Comparison of ENCODE assay signal across 8 mouse cellular contexts in the genomic region with DNA sequence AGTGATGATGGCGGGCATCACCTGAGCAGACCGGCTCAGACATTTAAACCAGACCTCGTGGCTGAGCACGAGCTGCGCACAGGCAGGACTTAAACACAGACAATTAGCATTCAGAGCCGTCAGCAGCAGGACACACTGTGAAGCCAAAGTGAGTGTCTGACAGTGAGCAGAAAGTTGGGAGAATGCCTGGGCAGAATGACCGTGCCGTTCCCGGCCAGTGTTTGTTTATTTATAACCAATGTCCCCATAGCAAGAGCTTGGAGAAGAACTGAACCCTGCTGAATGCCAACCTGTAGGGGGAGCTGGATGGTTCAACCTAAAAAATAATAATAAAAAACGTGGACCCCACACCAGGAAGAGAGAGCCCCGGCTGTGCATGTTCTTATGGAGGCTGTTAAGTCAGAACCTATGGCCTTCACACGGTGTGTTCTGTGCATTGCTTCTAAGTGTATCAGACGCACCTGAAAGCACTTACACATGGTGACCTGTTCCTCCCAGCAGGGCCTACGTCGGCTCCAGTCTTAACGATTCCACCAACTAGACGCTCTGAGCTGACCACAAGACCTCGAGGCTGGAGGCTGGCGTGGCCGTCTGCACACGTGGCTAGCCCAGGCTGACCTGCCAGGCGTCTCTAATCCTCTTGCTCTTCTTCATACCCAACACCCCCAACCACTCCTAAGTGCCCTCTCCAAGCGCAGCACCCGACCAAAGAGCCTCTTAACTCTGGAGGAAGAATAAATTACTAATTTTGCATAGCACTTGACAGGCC. TPM values are rescaled to one million over a fixed set of nuclear protein-coding genes. Genes with fewer than 3 reads are reported as not detected.
DNase-seq lines count a peak whose midpoint lies in the region; ATAC-seq lines count a peak whose summit lies in the region.
"Had no signal": no experiment of that assay in that cellular context is flagged by ENCODE, and none has a peak within 500 bp of the region (broad histone marks: within the 10 kb centered on the region; RNA-seq: fewer than 3 reads in every experiment).

No protein-coding gene starts in this region.

- H3K4me3 ChIP-seq in heart, embryonic 15.5 days, result no peak overlapping the region
- H3K4me3 ChIP-seq: midbrain, embryonic 12.5 days had no signal

- peak overlapping the region; percentile 76 for H3K27ac ChIP-seq in heart, embryonic 15.5 days
- H3K27ac ChIP-seq: midbrain, embryonic 12.5 days had no signal

- H3K4me2 ChIP-seq in heart, embryonic 15.5 days, result no peak overlapping the region
- H3K4me2 ChIP-seq: midbrain, embryonic 12.5 days had no signal

- no peak overlapping the region for H3K9ac ChIP-seq in heart, embryonic 15.5 days
- H3K9ac ChIP-seq: midbrain, embryonic 12.5 days had no signal

- peak; percentile 74 to 84 for DNase-seq in right cerebral cortex, postnatal 10 days (ENCODE audit: low spot score in 2 of 2)
- DNase-seq in right cerebral cortex, postnatal 14 days, result no peak
- peak; percentile 61 to 70 for DNase-seq in cerebellum, postnatal 36 days
- peak; percentile 76 for DNase-seq in layer of hippocampus, adult 9-11 months
- DNase-seq in retina, embryonic 14.5 days (ENCODE audit: low spot score), result peak; percentile 49
- no peak for DNase-seq in natural killer cell, adult 2 months (ENCODE audit: low spot score in 2 of 2)

- H3K4me1 ChIP-seq in heart, embryonic 15.5 days (replicated peaks), result peaks cover 37% of the 10 kb centered on the region

- no peaks in the 10 kb centered on the region for H3K9me3 ChIP-seq in heart, embryonic 15.5 days (replicated peaks)
- H3K9me3 ChIP-seq: midbrain, embryonic 12.5 days had no signal

- peaks cover 14% of the 10 kb centered on the region for H3K36me3 ChIP-seq in heart, embryonic 15.5 days

- peak; percentile 86 for ATAC-seq in heart, embryonic 15.5 days (replicated peaks; ENCODE audit: insufficient number of reproducible peaks, insufficient read depth, low FRiP score, low read depth)

- WGBS in heart, embryonic 15.5 days, result 42% methylated on average over 24 of the region's 24 CpGs

- H3K27me3 ChIP-seq in heart, embryonic 15.5 days, result no peaks in the 10 kb centered on the region
- H3K27me3 ChIP-seq: midbrain, embryonic 12.5 days had no signal

RNA-seq across cellular contexts. Expression of a gene that starts 7.6 kb away (rescaled TPM):
- polyA plus RNA-seq in heart, embryonic 15.5 days (2015; fragmentation: Nextera tagmentation; extraction: Ambion mirVana), result 33.5 and 43.0 TPM in 2 replicates

RNA-seq across cellular contexts. Expression of a gene that starts 18.8 kb away (rescaled TPM):
- 34.8 and 39.5 TPM in 2 replicates for polyA plus RNA-seq in heart, embryonic 15.5 days (2015; fragmentation: Nextera tagmentation; extraction: Ambion mirVana)

RNA-seq across cellular contexts. Expression of a gene that starts 20.6 kb away (rescaled TPM):
- not detected in 2 replicates for polyA plus RNA-seq in heart, embryonic 15.5 days (2015; fragmentation: Nextera tagmentation; extraction: Ambion mirVana)
- polyA plus RNA-seq: midbrain, embryonic 12.5 days had no signal

RNA-seq across cellular contexts. Expression of a gene that starts 39.3 kb away (rescaled TPM):
- 141 and 177 TPM in 2 replicates for polyA plus RNA-seq in heart, embryonic 15.5 days (2015; fragmentation: Nextera tagmentation; extraction: Ambion mirVana)

RNA-seq across cellular contexts. Expression of a gene that starts 53.5 kb away (rescaled TPM):
- 7.0 and 7.5 TPM in 2 replicates for polyA plus RNA-seq in heart, embryonic 15.5 days (2015; fragmentation: Nextera tagmentation; extraction: Ambion mirVana)

Comparison
In these comparisons a context has a peak if more than half of its experiments do, and no peak if none do; other contexts are left out.
1. DNase-seq: peak in right cerebral cortex, postnatal 10 days (2 of 2), cerebellum, postnatal 36 days (2 of 2), layer of hippocampus, adult 9-11 months (single experiment) and retina, embryonic 14.5 days (single experiment); none in right cerebral cortex, postnatal 14 days (single experiment) and natural killer cell, adult 2 months (0 of 2).